In genomic region chr4:154636053-154636433, GRCm38 (mm10) we compare ENCODE assay signal across 7 mouse cellular contexts. TPM values are rescaled to one million over a fixed set of nuclear protein-coding genes. Genes with fewer than 3 reads are reported as not detected.
A peak's percentile ranks its signal among the peaks of the same experiment; 100 is the strongest.
DNase-seq lines count a peak whose midpoint lies in the region; ATAC-seq and TF ChIP-seq lines count a peak whose summit lies in the region.

No protein-coding gene starts in this region.

- H3K9me3 ChIP-seq in forebrain, embryonic 15.5 days, result no peaks in the 10 kb centered on the region
- H3K9me3 ChIP-seq in intestine, postnatal 0 days (ENCODE audit: control insufficient read depth), result no peaks in the 10 kb centered on the region
- H3K9me3 ChIP-seq in lung, embryonic 14.5 days (ENCODE audit: low read depth, low read length), result no peaks in the 10 kb centered on the region
- no peaks in the 10 kb centered on the region for H3K9me3 ChIP-seq in stomach, postnatal 0 days (ENCODE audit: control insufficient read depth, low read length)

- peak overlapping the region; percentile 84 for H3K4me2 ChIP-seq in forebrain, embryonic 15.5 days (replicated peaks)
- H3K4me2 ChIP-seq in intestine, postnatal 0 days (replicated peaks; ENCODE audit: low read depth), result peak overlapping the region; percentile 92
- H3K4me2 ChIP-seq in lung, embryonic 14.5 days, result peak overlapping the region; percentile 90
- peak overlapping the region; percentile 87 for H3K4me2 ChIP-seq in stomach, postnatal 0 days (replicated peaks; ENCODE audit: low read depth)

- peak overlapping the region; percentile 62 for H3K9ac ChIP-seq in forebrain, embryonic 15.5 days (replicated peaks)
- peak overlapping the region; percentile 63 for H3K9ac ChIP-seq in intestine, postnatal 0 days (ENCODE audit: low read depth, low read length)
- peak overlapping the region; percentile 77 for H3K9ac ChIP-seq in lung, embryonic 14.5 days
- peak overlapping the region; percentile 83 for H3K9ac ChIP-seq in stomach, postnatal 0 days (ENCODE audit: low read length)

- no peak for DNase-seq in thymus, adult 2 months
- no peak for DNase-seq in thymus, postnatal 14 days
- DNase-seq in lung, embryonic 14.5 days, result peak; percentile 88
- peak; percentile 68 for DNase-seq in stomach, postnatal 0 days (ENCODE audit: low spot score)

- no peak for TF ChIP-seq CTCF in thymus, adult 2 months (IDR thresholded peaks at IDR 0.05; ENCODE audit: borderline replicate concordance, control insufficient read depth, extremely low read depth, insufficient read depth, low read length, poor library complexity)
- peak; percentile 53 for TF ChIP-seq CTCF in intestine, postnatal 0 days (IDR thresholded peaks at IDR 0.05; ENCODE audit: low read depth)
- peak; percentile 50 for TF ChIP-seq CTCF in lung, embryonic 14.5 days (IDR thresholded peaks at IDR 0.05; ENCODE audit: low read depth)
- peak; percentile 48 for TF ChIP-seq CTCF in stomach, postnatal 0 days (IDR thresholded peaks at IDR 0.05; ENCODE audit: low read depth)

- H3K27me3 ChIP-seq in thymus, adult 2 months (ENCODE audit: control insufficient read depth, insufficient read depth, low read length), result peaks cover 28% of the 10 kb centered on the region
- peaks cover 26% of the 10 kb centered on the region; the same call in 1 of the 2 replicates for H3K27me3 ChIP-seq in forebrain, embryonic 15.5 days
- peaks cover 72% of the 10 kb centered on the region for H3K27me3 ChIP-seq in intestine, postnatal 0 days (replicated peaks; ENCODE audit: control insufficient read depth, insufficient read depth, low read length)
- peaks cover 92% of the 10 kb centered on the region for H3K27me3 ChIP-seq in lung, embryonic 14.5 days (ENCODE audit: insufficient read depth, low read length)
- no peaks in the 10 kb centered on the region; the same call in 1 of the 2 replicates for H3K27me3 ChIP-seq in stomach, postnatal 0 days (ENCODE audit: control insufficient read depth, insufficient read depth, low read length)

- H3K4me3 ChIP-seq in thymus, adult 2 months (ENCODE audit: control insufficient read depth, insufficient read depth, low read length), result peak overlapping the region; percentile 38
- H3K4me3 ChIP-seq in forebrain, embryonic 15.5 days, result peak overlapping the region; percentile 54
- H3K4me3 ChIP-seq in intestine, postnatal 0 days (ENCODE audit: low read depth, low read length), result peak overlapping the region; percentile 82
- peak overlapping the region; percentile 67 for H3K4me3 ChIP-seq in lung, embryonic 14.5 days (ENCODE audit: low read depth, low read length)
- peak overlapping the region; percentile 74 for H3K4me3 ChIP-seq in stomach, postnatal 0 days (ENCODE audit: low read depth, low read length)

- TF ChIP-seq EP300 in stomach, postnatal 0 days (optimal IDR thresholded peaks at IDR 0.05), result no peak

- H3K4me1 ChIP-seq in thymus, adult 2 months (replicated peaks; ENCODE audit: control insufficient read depth, insufficient read depth, low read length), result 0 out of 2 replicates have a peak, but pooled peaks cover 5% of the 10 kb centered on the region
- H3K4me1 ChIP-seq in forebrain, embryonic 15.5 days, result peaks cover 81% of the 10 kb centered on the region
- H3K4me1 ChIP-seq in intestine, postnatal 0 days (replicated peaks; ENCODE audit: control insufficient read depth, insufficient read depth, low read length), result no peaks in the 10 kb centered on the region
- no peaks in the 10 kb centered on the region for H3K4me1 ChIP-seq in lung, embryonic 14.5 days (ENCODE audit: insufficient read depth)
- no peaks in the 10 kb centered on the region for H3K4me1 ChIP-seq in stomach, postnatal 0 days (replicated peaks; ENCODE audit: control insufficient read depth, insufficient read depth)

- ATAC-seq in forebrain, embryonic 15.5 days (replicated peaks), result peak; percentile 66
- ATAC-seq in intestine, postnatal 0 days, result peak; percentile 17
- peak; percentile 78 for ATAC-seq in lung, embryonic 14.5 days (ENCODE audit: insufficient read depth)
- ATAC-seq in stomach, postnatal 0 days (ENCODE audit: low FRiP score, low TSS enrichment), result peak; percentile 3; the same call in 1 of the 2 replicates
- no peak for ATAC-seq in megakaryocyte-erythroid progenitor cell, adult 5-6 weeks (replicated peaks; ENCODE audit: low FRiP score, low TSS enrichment, poor library complexity, severe bottlenecking)

- 1% methylated on average over 30 of the region's 30 CpGs for WGBS in thymus, adult 2 months
- 0% methylated on average over 22 of the region's 30 CpGs for WGBS in forebrain, embryonic 15.5 days
- WGBS in intestine, postnatal 0 days, result under 1% methylated on average over 21 of the region's 30 CpGs
- WGBS in lung, embryonic 14.5 days, result under 1% methylated on average over 27 of the region's 30 CpGs
- 3% methylated on average over 20 of the region's 30 CpGs for WGBS in stomach, postnatal 0 days

- no peak for TF ChIP-seq POLR2A in thymus, adult 2 months (IDR thresholded peaks at IDR 0.05; ENCODE audit: control insufficient read depth, extremely low read depth, insufficient read depth, low read length, poor library complexity)

- H3K27ac ChIP-seq in thymus, adult 2 months (ENCODE audit: control insufficient read depth, insufficient read depth, low read length), result no peak overlapping the region
- H3K27ac ChIP-seq in forebrain, embryonic 15.5 days (replicated peaks), result peak overlapping the region; percentile 90
- H3K27ac ChIP-seq in intestine, postnatal 0 days (ENCODE audit: low read depth, low read length), result peak overlapping the region; percentile 87
- H3K27ac ChIP-seq in lung, embryonic 14.5 days (ENCODE audit: low read depth), result peak overlapping the region; percentile 93
- H3K27ac ChIP-seq in stomach, postnatal 0 days (replicated peaks), result peak overlapping the region; percentile 92

- no peaks in the 10 kb centered on the region for H3K36me3 ChIP-seq in thymus, adult 2 months (ENCODE audit: control insufficient read depth, insufficient read depth, low read length)
- H3K36me3 ChIP-seq in forebrain, embryonic 15.5 days, result no peaks in the 10 kb centered on the region
- no peaks in the 10 kb centered on the region for H3K36me3 ChIP-seq in intestine, postnatal 0 days (ENCODE audit: control insufficient read depth, insufficient read depth)
- H3K36me3 ChIP-seq in lung, embryonic 14.5 days (ENCODE audit: insufficient read depth), result no peaks in the 10 kb centered on the region
- H3K36me3 ChIP-seq in stomach, postnatal 0 days (ENCODE audit: control insufficient read depth, insufficient read depth, low read length), result no peaks in the 10 kb centered on the region

RNA-seq across cellular contexts. Expression of gene Prdm16, which starts 0.6 kb away (rescaled TPM):
- 4.5 and 7.7 TPM in 2 replicates for polyA plus RNA-seq in thymus, adult 2 months (2012; rRNA removed)
- polyA plus RNA-seq in forebrain, embryonic 15.5 days (2015; fragmentation: Nextera tagmentation; extraction: Ambion mirVana), result 32.7 and 33.5 TPM in 2 replicates
- polyA plus RNA-seq in intestine, postnatal 0 days (2015; fragmentation: Nextera tagmentation; extraction: Ambion mirVana), result 8.7 and 9.0 TPM in 2 replicates
- polyA plus RNA-seq in lung, embryonic 14.5 days (2014; fragmentation: Nextera tagmentation; extraction: Ambion mirVana), result 19.4 and 21.4 TPM in 2 replicates
- polyA plus RNA-seq in stomach, postnatal 0 days (2015; fragmentation: Nextera tagmentation; extraction: Ambion mirVana), result 15.6 and 18.5 TPM in 2 replicates
- 4.2 and 7.7 TPM in 2 replicates for total RNA-seq in megakaryocyte-erythroid progenitor cell, adult 5-6 weeks (2014; fragmentation: Nextera tagmentation)
- total RNA-seq in megakaryocyte-erythroid progenitor cell, adult 5-6 weeks (2017), result 0.85 and 2.2 TPM in 2 replicates

RNA-seq across cellular contexts. Expression of gene Actrt2, which starts 31.6 kb away (rescaled TPM):
- 0.13 TPM in 1 of 2 replicates, not detected in the other for polyA plus RNA-seq in thymus, adult 2 months (2012; rRNA removed)
- not detected in 2 replicates for polyA plus RNA-seq in forebrain, embryonic 15.5 days (2015; fragmentation: Nextera tagmentation; extraction: Ambion mirVana)
- polyA plus RNA-seq in intestine, postnatal 0 days (2015; fragmentation: Nextera tagmentation; extraction: Ambion mirVana), result not detected in 2 replicates
- polyA plus RNA-seq in lung, embryonic 14.5 days (2014; fragmentation: Nextera tagmentation; extraction: Ambion mirVana), result not detected in 2 replicates
- polyA plus RNA-seq in stomach, postnatal 0 days (2015; fragmentation: Nextera tagmentation; extraction: Ambion mirVana), result not detected in 2 replicates
- total RNA-seq in megakaryocyte-erythroid progenitor cell, adult 5-6 weeks (2014; fragmentation: Nextera tagmentation), result not detected in 2 replicates
- total RNA-seq in megakaryocyte-erythroid progenitor cell, adult 5-6 weeks (2017), result not detected in 2 replicates

Comparison
In these comparisons a context has a peak if more than half of its experiments do, and no peak if none do; other contexts are left out.
1. DNase-seq: peak in lung, embryonic 14.5 days (single experiment) and stomach, postnatal 0 days (single experiment); none in thymus, adult 2 months (single experiment) and thymus, postnatal 14 days (single experiment).
2. Peak in every context shown above with its lines, with median percentiles within 50 percentile points of each other: H3K4me3 ChIP-seq, H3K4me2 ChIP-seq and H3K9ac ChIP-seq.